Mouse (Mus musculus) adrenal gland, adult 2 months (tissue): ENCODE data around the gene Olfr1057. TPM values are rescaled to one million over a fixed set of nuclear protein-coding genes. Genes with fewer than 3 reads are reported as not detected.
"Not testable (repeated sequence)": the region's sequence is repeated elsewhere in the genome, so short reads cannot be mapped to it uniquely, and the experiment has no call there.

ENCODE experiments used
- DNase-seq: peaks from one replicate; pipeline ENCODE4 v3.0.0; 2021
- long read RNA-seq: library from polyadenylated mRNA; stranded (forward); transcript quantifications from one replicate; pipeline ENCODE4 v2.0.0, GENCODE M21; 2021
- polyA plus RNA-seq: library from polyadenylated mRNA; depleted of rRNA; stranded (reverse); fragments of >200 nt; gene quantifications from 2 replicates; pipeline ENCODE4 v1.2.3, GENCODE M21; 2012; rRNA removed
- total RNA-seq, 2 experiments: library from RNA; stranded (reverse); gene quantifications; 2 replicates each; pipeline ENCODE4 v1.2.3; 2021

Olfr1057 gene
- not detected for total RNA-seq
- polyA plus RNA-seq = not detected in 2 replicates
- long read RNA-seq = 0 reads

DNA sequence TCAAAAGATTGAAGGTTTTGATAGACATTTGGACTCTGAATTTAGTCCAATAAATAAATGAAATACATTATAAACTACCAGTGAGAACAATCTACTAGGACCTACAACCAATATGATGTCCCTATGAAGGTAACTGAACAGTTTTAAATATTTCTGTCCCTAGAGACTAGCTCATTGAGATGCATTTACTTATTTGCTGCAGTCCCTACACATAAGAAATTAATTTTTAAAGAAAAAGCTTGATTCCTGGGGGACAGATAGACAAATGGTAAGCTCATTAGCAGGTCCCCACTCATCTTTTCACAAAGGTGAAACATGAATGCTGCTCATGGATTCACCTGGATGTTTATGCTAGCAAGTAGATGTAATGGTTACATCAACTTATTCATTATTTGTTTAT is at the start of gene Olfr1057:
Gene Olfr1057 (minus strand): TSS at position 101 of the 400 bp plus-strand sequence.
- no peak for DNase-seq

DNA sequence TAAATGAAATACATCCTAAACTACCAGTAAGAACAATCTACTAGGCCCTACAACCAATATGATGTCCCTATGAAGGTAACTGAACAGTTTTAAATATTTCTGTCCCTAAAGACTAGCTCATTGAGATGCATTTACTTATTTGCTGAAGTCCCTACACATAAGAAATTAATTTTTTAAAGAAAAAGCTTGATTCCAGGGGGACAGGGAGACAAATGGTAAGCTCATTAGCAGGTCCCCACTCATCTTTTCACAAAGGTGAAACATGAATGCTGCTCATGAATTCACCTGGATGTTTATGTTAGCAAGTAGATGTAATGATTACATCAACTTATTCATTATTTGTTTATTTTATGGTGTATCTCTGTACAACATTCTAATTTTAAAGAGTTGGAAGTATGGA is 48.5 kb upstream of the Olfr1057 start, which contains the start of gene Olfr1062:
Gene Olfr1062 (minus strand): TSS at position 101 of the 400 bp plus-strand sequence.
- not testable (repeated sequence) for DNase-seq

DNA sequence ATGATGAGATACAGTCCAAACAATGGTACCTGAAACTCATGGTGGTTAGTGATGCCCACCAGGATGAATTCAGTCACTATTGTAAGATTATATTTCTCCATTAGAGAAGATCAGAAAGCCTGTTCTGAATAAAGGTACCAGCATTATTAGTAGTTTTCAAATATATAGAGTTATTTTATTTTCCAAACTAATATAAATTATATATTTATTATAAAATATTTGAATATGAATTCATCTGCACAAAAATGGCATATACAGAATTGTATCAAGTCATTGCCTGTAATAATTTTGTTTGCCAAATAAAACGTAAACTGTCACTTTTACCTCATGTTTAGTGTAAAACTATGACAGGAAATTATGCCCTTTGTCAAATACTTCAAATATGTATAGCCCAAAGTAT is 35.8 kb upstream of the Olfr1057 start, which contains the start of gene Olfr1061:
Gene Olfr1061 (minus strand): TSS at position 101 of the 400 bp plus-strand sequence.
- DNase-seq = no peak

DNA sequence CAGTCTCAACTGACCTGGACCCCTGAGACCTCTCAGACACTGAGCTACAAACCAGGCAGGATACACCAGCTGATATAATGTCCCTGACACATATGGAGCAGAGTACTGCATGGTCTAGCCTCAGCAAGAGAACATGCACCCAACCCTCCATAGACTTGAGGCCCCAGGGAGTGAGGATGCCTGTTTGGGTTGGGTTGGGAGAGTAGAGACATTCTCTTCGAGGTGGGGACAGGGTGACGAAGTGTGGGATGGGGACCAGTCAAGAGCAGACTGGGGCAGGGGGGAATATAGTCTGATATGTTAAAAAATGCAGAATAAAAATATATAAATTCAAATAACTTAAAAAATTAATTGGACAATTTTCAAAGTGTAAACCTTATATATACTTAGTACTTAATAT is 16.9 kb upstream of the Olfr1057 start:
- DNase-seq = no peak

DNA sequence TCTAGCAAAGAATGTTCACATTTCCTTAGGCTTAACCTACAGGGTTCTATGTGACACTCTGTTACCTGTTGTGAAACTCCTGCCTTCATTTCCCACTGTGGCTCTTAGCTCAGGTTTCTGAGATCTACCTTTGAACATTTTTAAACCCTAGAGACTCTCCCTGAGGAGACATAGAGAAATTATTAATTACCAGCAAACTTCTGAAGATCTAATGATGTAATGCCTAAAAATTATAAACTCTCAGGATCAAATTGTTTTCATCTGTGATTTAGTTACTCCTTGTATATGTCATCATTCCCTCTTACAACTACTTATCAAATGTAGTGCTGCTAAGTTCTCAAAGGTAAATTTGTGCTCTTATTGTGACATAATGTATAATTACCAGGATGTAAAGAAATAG is 10.3 kb upstream of the Olfr1057 start, which contains the start of gene Olfr1058:
Gene Olfr1058 (minus strand): TSS at position 101 of the 400 bp plus-strand sequence.
- not testable (repeated sequence) for DNase-seq

DNA sequence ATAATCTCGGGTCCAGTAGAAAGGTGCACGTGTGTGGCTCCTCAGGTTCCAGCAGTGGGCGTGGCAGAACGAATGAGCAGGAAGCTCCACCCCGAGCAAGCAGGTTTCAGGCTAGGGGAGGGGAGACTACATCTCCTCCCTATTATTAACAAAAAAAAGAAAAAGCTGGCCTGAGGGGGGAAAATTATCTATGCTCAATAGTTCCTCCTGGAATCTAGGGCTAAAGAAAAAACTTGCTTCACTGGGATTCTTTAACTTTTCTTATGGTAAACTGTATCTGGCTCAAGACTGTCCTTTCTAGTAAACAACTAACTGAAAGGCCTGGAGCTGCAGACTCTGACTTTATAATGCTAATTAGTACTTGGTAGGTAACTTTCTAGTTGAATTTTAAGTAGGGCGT is 11.9 kb downstream of the Olfr1057 start:
- DNase-seq = not testable (repeated sequence)

DNA sequence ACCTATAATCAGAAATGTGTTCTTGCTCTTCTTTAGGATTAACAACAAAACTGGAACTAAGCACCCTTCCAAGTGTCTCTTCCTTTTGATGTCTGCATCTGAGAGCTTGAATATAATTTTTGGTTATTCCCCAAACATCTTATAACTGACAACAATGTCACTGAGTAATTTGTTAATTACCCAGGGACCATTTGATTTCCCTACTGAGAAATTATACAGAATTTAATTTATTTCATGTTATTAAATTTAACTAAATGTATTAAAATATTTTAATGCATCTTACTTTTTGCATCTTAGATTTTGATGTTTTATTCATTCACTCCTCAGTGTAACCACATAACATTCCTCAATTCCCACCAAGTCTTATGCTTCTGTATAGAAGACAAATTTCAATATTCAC is 15.8 kb downstream of the Olfr1057 start, which contains the start of gene Olfr1056:
Gene Olfr1056 (minus strand): TSS at position 101 of the 400 bp plus-strand sequence.
- no peak for DNase-seq

DNA sequence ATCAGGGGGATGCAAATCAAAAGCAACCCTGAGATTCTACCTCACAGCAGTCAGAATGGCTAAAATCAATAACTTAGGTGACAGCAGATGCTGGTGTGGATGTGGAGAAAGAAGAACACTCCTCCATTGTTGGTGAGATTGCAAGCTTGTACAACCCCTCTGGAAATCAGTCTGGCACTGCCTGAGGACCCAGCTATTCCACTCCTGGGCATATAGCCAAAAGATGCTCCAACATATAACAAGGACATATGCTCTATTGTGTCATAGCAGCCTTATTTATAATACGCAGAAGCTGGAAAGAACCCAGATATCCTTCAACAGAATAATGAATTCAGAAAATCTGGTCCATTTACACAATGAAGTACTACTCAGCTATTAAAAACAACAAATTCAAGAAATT is 26.4 kb downstream of the Olfr1057 start:
- not testable (repeated sequence) for DNase-seq

DNA sequence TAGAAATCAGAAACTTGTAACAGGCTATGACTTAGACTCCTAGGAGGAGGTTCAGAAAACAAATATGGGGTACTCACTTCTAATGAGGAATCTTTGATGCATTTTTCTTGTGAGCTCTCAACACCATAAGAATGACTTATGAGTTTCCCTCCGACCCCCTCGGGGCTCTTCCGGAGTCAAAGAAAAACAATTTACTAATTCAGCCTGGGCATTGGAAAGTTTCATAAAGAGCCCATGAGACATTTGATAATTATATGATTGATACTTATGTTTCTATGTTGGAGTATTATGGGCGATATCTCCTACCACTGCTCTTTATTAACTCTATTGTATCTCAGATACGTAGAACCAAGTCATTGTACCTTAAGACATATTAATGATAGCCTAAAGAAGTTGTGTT is 28.0 kb downstream of the Olfr1057 start, which contains the start of gene Olfr1055:
Gene Olfr1055 (minus strand): TSS at position 101 of the 400 bp plus-strand sequence.
- no peak for DNase-seq

DNA sequence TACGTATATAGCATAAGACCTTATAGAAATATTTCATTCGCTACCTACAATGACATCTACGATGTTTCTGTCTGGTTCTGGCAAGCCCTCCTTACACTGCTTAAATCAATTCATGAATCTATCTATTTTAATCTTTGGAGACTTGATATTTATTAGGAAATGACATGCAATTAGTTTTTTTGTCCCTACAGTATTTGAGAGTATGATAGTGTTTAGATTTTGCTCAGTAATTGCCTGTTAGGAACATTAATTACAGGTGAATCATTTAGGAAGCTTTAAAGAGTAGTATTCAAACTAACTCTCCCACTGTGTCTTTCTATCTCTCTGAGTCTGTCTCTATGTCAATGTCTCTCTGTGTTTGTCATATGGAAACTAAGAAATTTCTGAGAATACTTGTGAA is 42.9 kb downstream of the Olfr1057 start, which contains the start of gene Olfr1054:
Gene Olfr1054 (minus strand): TSS at position 101 of the 400 bp plus-strand sequence.
- no peak for DNase-seq

Other genes with a start within 250 kb of the Olfr1057 start
- not detected for gene Olfr1039, start 242.5 kb downstream of the Olfr1057 start, total RNA-seq
- not detected in 2 replicates for gene Olfr1039, start 242.5 kb downstream of the Olfr1057 start, polyA plus RNA-seq
- gene Olfr1040, start 231.7 kb downstream of the Olfr1057 start, total RNA-seq = not detected
- not detected in 2 replicates for gene Olfr1040, start 231.7 kb downstream of the Olfr1057 start, polyA plus RNA-seq
- not detected for gene Olfr1042, start 216.6 kb downstream of the Olfr1057 start, total RNA-seq
- gene Olfr1042, start 216.6 kb downstream of the Olfr1057 start, polyA plus RNA-seq = not detected in 2 replicates
- gene Olfr1043, start 210.9 kb downstream of the Olfr1057 start, total RNA-seq = not detected
- not detected in 2 replicates for gene Olfr1043, start 210.9 kb downstream of the Olfr1057 start, polyA plus RNA-seq
- not detected for gene Olfr1044, start 200.6 kb downstream of the Olfr1057 start, total RNA-seq
- gene Olfr1044, start 200.6 kb downstream of the Olfr1057 start, polyA plus RNA-seq = not detected in 2 replicates
- not detected for gene Olfr52, start 192.7 kb downstream of the Olfr1057 start, total RNA-seq
- not detected in 2 replicates for gene Olfr52, start 192.7 kb downstream of the Olfr1057 start, polyA plus RNA-seq
- gene Olfr1045, start 175.4 kb downstream of the Olfr1057 start, total RNA-seq = not detected
- not detected in 2 replicates for gene Olfr1045, start 175.4 kb downstream of the Olfr1057 start, polyA plus RNA-seq
- gene Olfr1046, start 159.1 kb downstream of the Olfr1057 start, total RNA-seq = not detected
- gene Olfr1046, start 159.1 kb downstream of the Olfr1057 start, polyA plus RNA-seq = not detected in 2 replicates
- not detected for gene Olfr1047, start 147.0 kb downstream of the Olfr1057 start, total RNA-seq
- gene Olfr1047, start 147.0 kb downstream of the Olfr1057 start, polyA plus RNA-seq = not detected in 2 replicates
- gene Olfr1048, start 138.1 kb downstream of the Olfr1057 start, total RNA-seq = not detected
- not detected in 2 replicates for gene Olfr1048, start 138.1 kb downstream of the Olfr1057 start, polyA plus RNA-seq
- not detected for gene Olfr1049, start 120.1 kb downstream of the Olfr1057 start, total RNA-seq
- gene Olfr1049, start 120.1 kb downstream of the Olfr1057 start, polyA plus RNA-seq = not detected in 2 replicates
- gene Olfr1051, start 99.3 kb downstream of the Olfr1057 start, total RNA-seq = not detected
- not detected in 2 replicates for gene Olfr1051, start 99.3 kb downstream of the Olfr1057 start, polyA plus RNA-seq
- not detected for gene Olfr1052, start 85.9 kb downstream of the Olfr1057 start, total RNA-seq
- not detected in 2 replicates for gene Olfr1052, start 85.9 kb downstream of the Olfr1057 start, polyA plus RNA-seq
- not detected for gene Olfr1053, start 63.1 kb downstream of the Olfr1057 start, total RNA-seq
- not detected in 2 replicates for gene Olfr1053, start 63.1 kb downstream of the Olfr1057 start, polyA plus RNA-seq
- gene Olfr1054, start 43.0 kb downstream of the Olfr1057 start, total RNA-seq = not detected
- gene Olfr1054, start 43.0 kb downstream of the Olfr1057 start, polyA plus RNA-seq = not detected in 2 replicates
- not detected for gene Olfr1055, start 28.1 kb downstream of the Olfr1057 start, total RNA-seq
- not detected in 2 replicates for gene Olfr1055, start 28.1 kb downstream of the Olfr1057 start, polyA plus RNA-seq
- gene Olfr1056, start 15.9 kb downstream of the Olfr1057 start, total RNA-seq = not detected
- not detected in 2 replicates for gene Olfr1056, start 15.9 kb downstream of the Olfr1057 start, polyA plus RNA-seq
- gene Olfr1058, start 10.2 kb upstream of the Olfr1057 start, total RNA-seq = not detected
- gene Olfr1058, start 10.2 kb upstream of the Olfr1057 start, polyA plus RNA-seq = not detected in 2 replicates
- gene Olfr1061, start 35.7 kb upstream of the Olfr1057 start, total RNA-seq = not detected
- gene Olfr1061, start 35.7 kb upstream of the Olfr1057 start, polyA plus RNA-seq = not detected in 2 replicates
- not detected for gene Olfr1062, start 48.4 kb upstream of the Olfr1057 start, total RNA-seq
- gene Olfr1062, start 48.4 kb upstream of the Olfr1057 start, polyA plus RNA-seq = not detected in 2 replicates
- not detected for gene Olfr1065, start 72.2 kb upstream of the Olfr1057 start, total RNA-seq
- gene Olfr1065, start 72.2 kb upstream of the Olfr1057 start, polyA plus RNA-seq = not detected in 2 replicates
- not detected for gene Olfr1066, start 77.9 kb upstream of the Olfr1057 start, total RNA-seq
- gene Olfr1066, start 77.9 kb upstream of the Olfr1057 start, polyA plus RNA-seq = not detected in 2 replicates
- not detected for gene Olfr228, start 109.0 kb upstream of the Olfr1057 start, total RNA-seq
- not detected in 2 replicates for gene Olfr228, start 109.0 kb upstream of the Olfr1057 start, polyA plus RNA-seq
- gene Olfr1076, start 130.1 kb upstream of the Olfr1057 start, total RNA-seq = not detected
- not detected in 2 replicates for gene Olfr1076, start 130.1 kb upstream of the Olfr1057 start, polyA plus RNA-seq
- not detected for gene Olfr1079, start 164.1 kb upstream of the Olfr1057 start, total RNA-seq
- gene Olfr1079, start 164.1 kb upstream of the Olfr1057 start, polyA plus RNA-seq = not detected in 2 replicates
- gene Olfr1080, start 179.8 kb upstream of the Olfr1057 start, total RNA-seq = not detected
- gene Olfr1080, start 179.8 kb upstream of the Olfr1057 start, polyA plus RNA-seq = not detected in 2 replicates
- not detected for gene Olfr1082, start 220.6 kb upstream of the Olfr1057 start, total RNA-seq
- not detected in 2 replicates for gene Olfr1082, start 220.6 kb upstream of the Olfr1057 start, polyA plus RNA-seq